Mouse (Mus musculus): ENCODE data around the gene Snapc4. TPM values are rescaled to one million over a fixed set of nuclear protein-coding genes. Genes with fewer than 3 reads are reported as not detected.

Snapc4 gene
- polyA plus RNA-seq, 1 experiment from 2014 or later: 7.4 TPM

- no peaks in the 10 kb centered on the region for H3K9me3 ChIP-seq (ENCODE audit: control insufficient read depth, low read length)
- no peak overlapping the region for H3K9ac ChIP-seq (ENCODE audit: low read length)
- ATAC-seq (ENCODE audit: low FRiP score, low TSS enrichment): no peak
- H3K4me2 ChIP-seq (replicated peaks; ENCODE audit: low read depth): no peak overlapping the region
- peaks cover 39% of the 10 kb centered on the region for H3K36me3 ChIP-seq (ENCODE audit: control insufficient read depth, insufficient read depth, low read length)
- no peak overlapping the region for H3K27ac ChIP-seq (replicated peaks)
- no peaks in the 10 kb centered on the region for H3K27me3 ChIP-seq (ENCODE audit: control insufficient read depth, insufficient read depth, low read length)
- TF ChIP-seq CTCF (IDR thresholded peaks at IDR 0.05; ENCODE audit: low read depth): no peak
- no peak for TF ChIP-seq EP300 (optimal IDR thresholded peaks at IDR 0.05)
- H3K4me1 ChIP-seq (replicated peaks; ENCODE audit: control insufficient read depth, insufficient read depth): no peaks in the 10 kb centered on the region
- 84% methylated on average over 1 of the region's 1 CpGs for WGBS
- no peak for DNase-seq (ENCODE audit: low spot score)
- H3K4me3 ChIP-seq (ENCODE audit: low read depth, low read length): no peak overlapping the region
Observed at GRCm38 (mm10) chr2:26368572-26368971, 11.9 kb downstream of the Snapc4 start.

- Histone ChIP-seq H3K4me1 (replicated peaks; ENCODE audit: control insufficient read depth, insufficient read depth) (no peaks in the 10 kb centered on the region), H3K27ac (replicated peaks) (no peak overlapping the region), H3K9ac (ENCODE audit: low read length) (no peak overlapping the region), H3K4me3 (ENCODE audit: low read depth, low read length) (no peak overlapping the region), H3K27me3 (ENCODE audit: control insufficient read depth, insufficient read depth, low read length) (no peaks in the 10 kb centered on the region), H3K36me3 (ENCODE audit: control insufficient read depth, insufficient read depth, low read length) (peaks cover 40% of the 10 kb centered on the region), H3K9me3 (ENCODE audit: control insufficient read depth, low read length) (no peaks in the 10 kb centered on the region), H3K4me2 (replicated peaks; ENCODE audit: low read depth) (no peak overlapping the region)
- 90% methylated on average over 6 of the region's 6 CpGs for WGBS
- DNase-seq (ENCODE audit: low spot score) (no peak), ATAC-seq (ENCODE audit: low FRiP score, low TSS enrichment) (no peak)
- no peak for TF ChIP-seq CTCF (IDR thresholded peaks at IDR 0.05; ENCODE audit: low read depth)
- no peak for TF ChIP-seq EP300 (optimal IDR thresholded peaks at IDR 0.05)
Observed at GRCm38 (mm10) chr2:26367911-26368310, 12.5 kb downstream of the Snapc4 start.

- H3K36me3 ChIP-seq (ENCODE audit: control insufficient read depth, insufficient read depth, low read length): peaks cover 28% of the 10 kb centered on the region
- TF ChIP-seq CTCF (IDR thresholded peaks at IDR 0.05; ENCODE audit: low read depth): no peak
- no peak for TF ChIP-seq EP300 (optimal IDR thresholded peaks at IDR 0.05)
- H3K9me3 ChIP-seq (ENCODE audit: control insufficient read depth, low read length): no peaks in the 10 kb centered on the region
- ATAC-seq (ENCODE audit: low FRiP score, low TSS enrichment) (no peak), DNase-seq (ENCODE audit: low spot score) (peak; percentile 45)
- 58% methylated on average over 10 of the region's 10 CpGs for WGBS
- H3K27ac ChIP-seq (replicated peaks): no peak overlapping the region; the same call in 1 of the 2 replicates
- H3K9ac ChIP-seq (ENCODE audit: low read length): 0 out of 2 replicates have a peak overlapping the region, but pooled peaks have one; percentile 13
- H3K27me3 ChIP-seq (ENCODE audit: control insufficient read depth, insufficient read depth, low read length): no peaks in the 10 kb centered on the region
- H3K4me1 ChIP-seq (replicated peaks; ENCODE audit: control insufficient read depth, insufficient read depth): no peaks in the 10 kb centered on the region
- no peak overlapping the region for H3K4me2 ChIP-seq (replicated peaks; ENCODE audit: low read depth)
- no peak overlapping the region for H3K4me3 ChIP-seq (ENCODE audit: low read depth, low read length)
Observed at GRCm38 (mm10) chr2:26364738-26365465, 15.6 kb downstream of the Snapc4 start.

- H3K4me1 ChIP-seq (replicated peaks; ENCODE audit: control insufficient read depth, insufficient read depth): no peaks in the 10 kb centered on the region
- ATAC-seq (ENCODE audit: low FRiP score, low TSS enrichment): no peak
- DNase-seq (ENCODE audit: low spot score): no peak
- no peak overlapping the region for H3K9ac ChIP-seq (ENCODE audit: low read length)
- no peak overlapping the region for H3K4me2 ChIP-seq (replicated peaks; ENCODE audit: low read depth)
- no peaks in the 10 kb centered on the region for H3K27me3 ChIP-seq (ENCODE audit: control insufficient read depth, insufficient read depth, low read length)
- WGBS: 65% methylated on average over 5 of the region's 5 CpGs
- no peak overlapping the region for H3K27ac ChIP-seq (replicated peaks)
- H3K9me3 ChIP-seq (ENCODE audit: control insufficient read depth, low read length): no peaks in the 10 kb centered on the region
- peaks cover 22% of the 10 kb centered on the region for H3K36me3 ChIP-seq (ENCODE audit: control insufficient read depth, insufficient read depth, low read length)
- H3K4me3 ChIP-seq (ENCODE audit: low read depth, low read length): no peak overlapping the region
- no peak for TF ChIP-seq CTCF (IDR thresholded peaks at IDR 0.05; ENCODE audit: low read depth)
- TF ChIP-seq EP300 (optimal IDR thresholded peaks at IDR 0.05): no peak
Observed at GRCm38 (mm10) chr2:26363481-26363880, 17.0 kb downstream of the Snapc4 start.

GRCm38 (mm10) chr2:26362991-26363390 lies 17.5 kb downstream of the Snapc4 start:
- 88% methylated on average over 5 of the region's 5 CpGs for WGBS
- Histone ChIP-seq H3K9me3 (ENCODE audit: control insufficient read depth, low read length) (no peaks in the 10 kb centered on the region), H3K9ac (ENCODE audit: low read length) (no peak overlapping the region), H3K27me3 (ENCODE audit: control insufficient read depth, insufficient read depth, low read length) (no peaks in the 10 kb centered on the region), H3K4me3 (ENCODE audit: low read depth, low read length) (no peak overlapping the region), H3K27ac (replicated peaks) (no peak overlapping the region), H3K36me3 (ENCODE audit: control insufficient read depth, insufficient read depth, low read length) (peaks cover 18% of the 10 kb centered on the region), H3K4me2 (replicated peaks; ENCODE audit: low read depth) (no peak overlapping the region), H3K4me1 (replicated peaks; ENCODE audit: control insufficient read depth, insufficient read depth) (no peaks in the 10 kb centered on the region)
- ATAC-seq (ENCODE audit: low FRiP score, low TSS enrichment): no peak
- TF ChIP-seq EP300 (optimal IDR thresholded peaks at IDR 0.05) (no peak), CTCF (IDR thresholded peaks at IDR 0.05; ENCODE audit: low read depth) (no peak)
- DNase-seq (ENCODE audit: low spot score): no peak

GRCm38 (mm10) chr2:26360772-26361171 lies 19.7 kb downstream of the Snapc4 start, which contains the start of gene Card9:
Gene Card9 (minus strand): TSS chr2:26360918.
- no peak for TF ChIP-seq EP300 (optimal IDR thresholded peaks at IDR 0.05)
- TF ChIP-seq CTCF (IDR thresholded peaks at IDR 0.05; ENCODE audit: low read depth): no peak
- H3K27ac ChIP-seq (replicated peaks): 0 out of 2 replicates have a peak within 1 kb of the TSS, but pooled peaks have one; percentile 8
- ATAC-seq (ENCODE audit: low FRiP score, low TSS enrichment) (no peak), DNase-seq (ENCODE audit: low spot score) (no peak)
- H3K9me3 ChIP-seq (ENCODE audit: control insufficient read depth, low read length): no peaks in the 10 kb centered on the region
- peaks cover 6% of the 10 kb centered on the region; the same call in 1 of the 2 replicates for H3K36me3 ChIP-seq (ENCODE audit: control insufficient read depth, insufficient read depth, low read length)
- no peak within 1 kb of the TSS for H3K9ac ChIP-seq (ENCODE audit: low read length)
- 40% methylated on average over 3 of the region's 3 CpGs for WGBS
- no peaks in the 10 kb centered on the region for H3K27me3 ChIP-seq (ENCODE audit: control insufficient read depth, insufficient read depth, low read length)
- no peaks in the 10 kb centered on the region for H3K4me1 ChIP-seq (replicated peaks; ENCODE audit: control insufficient read depth, insufficient read depth)
- no peak within 1 kb of the TSS for H3K4me2 ChIP-seq (replicated peaks; ENCODE audit: low read depth)
- no peak within 1 kb of the TSS for H3K4me3 ChIP-seq (ENCODE audit: low read depth, low read length)
